Mouse (Mus musculus) cerebellum, adult 9-11 months (tissue): ENCODE data around the gene Lrrc26.
"Not testable (repeated sequence)": the region's sequence is repeated elsewhere in the genome, so short reads cannot be mapped to it uniquely, and the experiment has no call there.

ENCODE experiments used
- DNase-seq: peaks from one replicate; pipeline ENCODE4 v3.0.0; 2022

Gene Lrrc26

GRCm38 (mm10) chr2:25289651-25290050 lies at the start of gene Lrrc26:
TSS of gene Lrrc26 (plus strand) at chr2:25289915.
- DNase-seq, result peak; percentile 88

- DNase-seq, result peak; percentile 56
Observed at GRCm38 (mm10) chr2:25240310-25240709, 49.4 kb upstream of the Lrrc26 start.

DNA sequence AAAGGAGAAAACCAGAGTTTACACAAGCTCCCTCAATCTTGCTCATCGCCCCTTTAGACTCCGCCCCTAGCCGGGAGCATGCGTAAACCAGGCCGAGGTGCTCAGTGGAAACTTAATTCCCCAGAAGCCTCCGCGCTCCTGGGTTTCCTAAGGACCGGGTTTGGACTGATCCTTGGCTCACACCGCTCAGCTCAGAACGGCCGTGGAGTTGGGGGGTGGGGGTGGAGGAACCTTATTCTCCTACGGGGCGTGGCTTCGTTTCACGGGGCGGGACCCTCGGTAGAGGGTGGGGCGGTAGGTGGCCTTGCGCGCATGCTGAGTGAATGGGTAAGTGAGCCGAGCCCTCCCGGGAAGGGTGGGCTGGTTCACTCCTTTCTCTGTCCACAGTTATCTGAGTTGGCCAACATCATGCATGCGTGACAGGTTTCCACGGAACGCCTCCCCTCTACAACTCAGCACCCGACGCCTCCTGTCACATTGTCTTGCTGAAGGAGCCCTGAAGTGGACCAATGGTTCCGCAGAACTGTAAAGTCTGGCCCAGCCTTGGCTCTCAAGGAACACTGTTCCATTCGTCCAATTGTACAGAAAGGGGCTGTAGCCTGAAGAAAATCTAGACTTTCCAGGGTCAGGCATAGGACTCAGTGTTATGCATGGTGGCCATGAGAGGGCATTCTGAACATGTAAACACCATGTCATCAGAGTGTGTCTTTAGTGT lies 48.8 kb upstream of the Lrrc26 start:
- peak; percentile 83 for DNase-seq

DNA sequence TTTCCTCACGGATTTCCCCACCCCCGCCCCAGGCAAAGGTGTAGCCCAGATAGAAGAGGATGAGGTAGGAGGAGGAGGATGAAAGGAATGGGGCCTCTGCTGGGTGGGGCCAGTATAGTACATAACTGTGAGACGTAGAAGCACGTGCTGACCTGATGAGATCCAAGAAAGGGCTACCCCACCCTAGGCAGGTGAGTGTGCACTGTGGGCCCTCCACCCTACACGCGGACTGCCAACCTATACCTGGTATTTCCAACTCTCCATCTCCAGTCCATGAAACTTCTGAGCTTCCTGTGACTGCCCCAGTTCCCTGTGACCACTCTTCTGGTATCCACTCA lies 48.3 kb upstream of the Lrrc26 start:
- DNase-seq, result peak; percentile 60

DNA sequence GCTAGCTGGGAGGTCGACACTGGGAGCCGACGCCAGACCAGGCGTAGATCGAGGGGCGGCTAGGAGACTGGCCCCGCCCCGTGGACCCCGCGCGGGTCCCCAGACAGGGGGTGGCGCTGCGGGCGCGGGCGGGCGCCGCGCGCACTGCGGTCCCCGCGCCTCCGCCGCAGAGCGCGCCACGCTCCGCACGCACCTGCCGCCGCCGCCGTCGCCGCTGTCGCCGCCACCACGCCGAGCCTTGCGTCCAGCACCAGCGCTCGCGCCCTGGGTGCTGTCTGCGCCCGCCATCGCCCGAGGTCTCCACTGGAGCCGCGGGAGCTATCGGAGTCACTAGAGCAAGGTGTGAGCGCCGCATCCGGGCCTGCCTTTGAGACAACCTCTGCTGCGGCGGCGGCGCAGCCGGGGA lies 47.6 kb upstream of the Lrrc26 start, which contains the start of the genes Rnf208 and Cysrt1:
TSS of gene Rnf208 (plus strand) at position 155 of the 406 bp plus-strand sequence.
TSS of gene Cysrt1 (minus strand) at position 352 of the 406 bp plus-strand sequence.
- peak; percentile 68 for DNase-seq

GRCm38 (mm10) chr2:25243342-25243741 lies 46.4 kb upstream of the Lrrc26 start:
- DNase-seq, result peak; percentile 63

DNA sequence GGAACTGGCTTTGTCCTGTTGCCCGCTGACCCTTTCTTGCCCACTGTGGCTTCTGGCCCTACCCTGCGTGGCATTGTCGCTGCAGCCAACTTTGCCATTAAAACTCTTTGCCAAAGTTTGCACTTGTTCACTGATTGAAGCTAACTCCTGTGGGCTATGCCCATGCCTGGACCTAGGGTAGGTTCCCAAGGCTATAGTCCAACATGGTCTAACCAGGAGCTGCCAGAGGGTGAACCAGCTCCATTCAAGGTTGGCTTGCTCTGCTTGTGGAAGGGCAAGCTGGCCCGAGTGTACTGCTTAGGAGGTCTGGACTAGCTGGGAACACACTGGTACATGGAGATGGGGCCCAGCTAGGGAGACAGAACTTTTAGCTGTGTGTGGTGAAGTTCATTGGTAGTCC lies 45.6 kb upstream of the Lrrc26 start:
- no peak for DNase-seq

GRCm38 (mm10) chr2:25246183-25247072 lies 43.3 kb upstream of the Lrrc26 start, which contains the start of gene AL732309.1:
TSS of gene AL732309.1 (minus strand) at chr2:25246863.
- peak; percentile 80 for DNase-seq

GRCm38 (mm10) chr2:25252331-25252730 lies 37.4 kb upstream of the Lrrc26 start:
- DNase-seq, result no peak

- peak; percentile 86 for DNase-seq
Observed at GRCm38 (mm10) chr2:25255284-25255779, 34.4 kb upstream of the Lrrc26 start, which contains the start of gene Tmem203. TSS of gene Tmem203 (plus strand) at chr2:25255439.

DNA sequence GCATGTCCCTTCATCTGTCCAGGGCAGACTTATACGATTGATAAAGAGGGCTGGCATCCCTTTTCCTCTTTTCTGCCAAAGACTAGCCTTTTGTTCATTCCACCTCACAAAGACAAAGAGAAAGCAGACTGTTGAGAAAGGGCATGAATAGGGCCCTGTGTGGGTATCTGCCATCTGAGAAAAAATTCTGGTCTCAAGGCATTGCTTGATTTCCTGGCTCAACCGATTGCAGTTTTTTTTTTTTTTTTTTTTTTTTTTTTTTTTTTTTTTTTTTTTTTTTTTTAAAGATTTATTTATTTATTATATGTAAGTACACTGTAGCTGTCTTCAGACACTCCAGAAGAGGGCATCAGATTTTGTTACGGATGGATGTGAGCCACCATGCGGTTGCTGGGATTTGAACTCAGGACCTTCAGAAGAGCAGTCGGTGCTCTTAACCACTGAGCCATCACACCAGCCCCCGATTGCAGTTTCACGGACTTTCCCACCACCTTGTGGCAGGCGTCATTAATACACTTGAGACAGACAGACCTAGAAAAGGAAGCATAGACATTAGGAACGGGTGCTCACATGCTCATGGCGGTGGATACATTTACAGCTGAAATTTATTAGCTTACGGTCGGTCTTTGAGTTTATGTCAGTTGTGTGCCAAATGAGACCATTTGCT lies 33.1 kb upstream of the Lrrc26 start:
- DNase-seq, result not testable (repeated sequence)

GRCm38 (mm10) chr2:25257250-25257649 lies 32.5 kb upstream of the Lrrc26 start:
- DNase-seq, result not testable (repeated sequence)

DNA sequence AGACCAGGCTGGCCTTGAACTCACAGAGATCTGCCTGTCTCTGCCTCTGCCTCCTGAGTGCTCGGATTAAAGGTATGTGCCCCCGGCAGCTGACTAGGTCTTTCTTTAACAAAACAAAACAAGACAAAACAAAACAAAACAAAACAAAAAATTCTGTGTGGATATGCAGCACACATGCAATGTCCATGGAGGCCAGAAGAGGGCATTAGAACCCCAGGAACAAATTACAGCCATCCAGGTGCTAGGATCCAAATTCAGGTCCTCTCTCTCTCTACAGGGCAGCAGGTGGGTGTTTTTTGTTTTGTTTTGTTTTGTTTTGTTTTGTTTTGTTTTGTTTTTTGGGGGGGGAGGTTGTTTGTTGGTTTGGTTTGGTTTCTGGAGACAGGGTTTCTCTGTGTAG lies 30.8 kb upstream of the Lrrc26 start:
- DNase-seq, result no peak

DNA sequence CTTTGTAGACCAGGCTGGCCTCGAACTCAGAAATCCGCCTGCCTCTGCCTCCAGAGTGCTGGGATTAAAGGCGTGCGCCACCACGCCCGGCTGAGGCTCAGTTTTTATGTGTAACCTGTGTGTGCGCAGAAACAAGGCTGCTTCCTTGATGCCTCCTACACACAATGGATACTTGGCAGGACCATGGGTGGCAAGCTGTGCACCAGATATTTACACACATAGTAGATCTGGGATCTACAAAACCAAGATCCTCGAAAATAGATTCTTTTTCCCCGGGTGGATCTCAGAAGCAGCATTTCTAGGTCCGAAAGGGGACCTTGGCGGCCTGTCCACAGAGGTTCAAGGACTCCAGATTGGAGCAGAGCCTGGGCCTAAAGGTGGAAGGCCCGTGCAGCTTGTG lies 27.8 kb upstream of the Lrrc26 start:
- no peak for DNase-seq

GRCm38 (mm10) chr2:25262291-25262767 lies 27.4 kb upstream of the Lrrc26 start, which contains the start of gene Tprn:
TSS of gene Tprn (plus strand) at chr2:25262618.
- DNase-seq, result peak; percentile 99

GRCm38 (mm10) chr2:25262795-25263622 lies 26.7 kb upstream of the Lrrc26 start:
- DNase-seq, result peak; percentile 87

- peak; percentile 79 for DNase-seq
Observed at GRCm38 (mm10) chr2:25263623-25264285, 26.0 kb upstream of the Lrrc26 start.

DNA sequence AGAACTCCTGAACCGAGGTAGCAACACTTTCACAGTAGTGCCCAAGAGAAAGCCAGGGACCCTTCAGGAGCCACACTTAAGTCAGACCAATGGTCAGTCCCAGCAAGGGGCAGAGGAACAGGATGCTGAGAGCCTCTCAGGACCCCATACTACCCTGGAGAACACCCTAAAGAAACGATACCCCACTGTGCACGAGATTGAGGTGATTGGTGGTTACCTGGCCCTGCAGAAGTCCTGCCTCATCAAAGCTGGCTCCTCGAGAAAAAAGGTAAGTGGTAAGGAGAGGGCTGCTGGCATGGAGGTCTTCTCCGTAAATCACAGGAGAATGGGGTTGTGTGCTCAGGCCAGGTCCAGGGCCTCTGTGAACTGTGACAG lies 25.4 kb upstream of the Lrrc26 start:
- DNase-seq, result peak; percentile 67

GRCm38 (mm10) chr2:25264851-25265250 lies 24.9 kb upstream of the Lrrc26 start:
- peak; percentile 95 for DNase-seq

DNA sequence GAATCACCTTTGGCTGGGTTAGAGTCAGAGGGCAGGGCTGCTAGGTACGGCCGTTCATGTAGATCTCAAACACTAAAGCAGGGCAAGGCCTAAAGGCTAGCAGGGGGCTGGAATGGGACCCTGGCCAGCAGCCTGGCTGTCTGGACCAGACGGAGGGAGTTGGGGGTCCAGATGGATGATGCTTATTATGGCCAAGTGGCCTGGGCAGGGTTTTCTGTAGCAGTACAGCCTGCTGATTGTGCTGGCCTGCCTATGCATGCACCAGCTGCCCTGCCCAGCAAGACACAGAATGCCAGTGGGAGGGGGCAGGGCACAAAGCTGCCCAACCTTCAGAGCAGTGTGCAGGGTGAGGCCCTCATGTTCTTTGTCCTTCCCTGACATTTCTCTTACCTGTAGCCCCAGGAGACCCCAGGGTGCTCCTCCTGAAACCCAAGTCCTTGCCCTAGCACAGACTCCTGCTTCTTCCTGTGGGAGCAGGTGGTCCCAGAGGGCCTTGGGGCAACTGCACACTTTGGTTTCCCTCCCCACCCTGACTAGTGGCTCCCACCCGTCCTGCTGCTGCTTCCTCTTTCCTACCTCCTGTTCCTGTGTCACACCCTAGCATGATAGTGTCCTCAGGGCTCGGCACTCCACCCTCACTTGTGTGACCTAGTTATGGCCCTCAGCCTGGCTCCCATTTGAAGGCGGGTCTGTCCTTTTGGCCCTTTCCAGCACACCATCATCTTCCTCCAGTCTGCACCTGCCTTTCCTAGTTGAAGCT lies 23.6 kb upstream of the Lrrc26 start:
- DNase-seq, result peak; percentile 99
